Mouse (Mus musculus) layer of hippocampus, postnatal 10 days (tissue): ENCODE results near the gene Tmem63b. TPM values are rescaled to one million over a fixed set of nuclear protein-coding genes. Genes with fewer than 3 reads are reported as not detected.
"Not testable (repeated sequence)": the region's sequence is repeated elsewhere in the genome, so short reads cannot be mapped to it uniquely, and the experiment has no call there.

Experiments
- DNase-seq, 2 experiments: peaks; one replicate each; pipeline ENCODE4 v3.0.0; 2021; ENCODE audit warnings: low spot score in 2 of 2
- total RNA-seq, 2 experiments: library from RNA; stranded (reverse); gene quantifications; 2 replicates each; pipeline ENCODE4 v1.2.3; 2021

Gene Tmem63b
- total RNA-seq, 2 experiments from 2014 or later: 223 to 234 TPM

DNA sequence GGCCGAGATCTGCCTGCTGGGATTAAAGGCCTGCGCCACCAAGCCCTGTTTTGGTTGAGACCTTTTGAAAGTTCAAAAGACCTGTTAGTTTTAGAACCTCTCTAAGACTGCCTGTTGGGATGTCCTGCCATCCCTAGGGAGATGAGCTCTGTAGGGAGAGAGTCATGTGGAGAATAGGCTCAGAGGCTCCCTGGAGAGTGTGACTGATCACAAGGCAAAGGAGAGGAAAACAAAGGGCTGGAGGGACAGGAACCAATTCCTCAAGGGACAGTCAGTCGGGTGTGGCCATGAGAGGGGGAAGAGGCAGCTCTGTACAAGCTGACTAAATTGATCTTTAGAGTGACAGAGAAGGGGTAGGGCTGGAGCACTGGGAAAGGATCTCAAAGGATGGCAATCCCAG is 58.5 kb downstream of the Tmem63b start:
- DNase-seq: no peak

DNA sequence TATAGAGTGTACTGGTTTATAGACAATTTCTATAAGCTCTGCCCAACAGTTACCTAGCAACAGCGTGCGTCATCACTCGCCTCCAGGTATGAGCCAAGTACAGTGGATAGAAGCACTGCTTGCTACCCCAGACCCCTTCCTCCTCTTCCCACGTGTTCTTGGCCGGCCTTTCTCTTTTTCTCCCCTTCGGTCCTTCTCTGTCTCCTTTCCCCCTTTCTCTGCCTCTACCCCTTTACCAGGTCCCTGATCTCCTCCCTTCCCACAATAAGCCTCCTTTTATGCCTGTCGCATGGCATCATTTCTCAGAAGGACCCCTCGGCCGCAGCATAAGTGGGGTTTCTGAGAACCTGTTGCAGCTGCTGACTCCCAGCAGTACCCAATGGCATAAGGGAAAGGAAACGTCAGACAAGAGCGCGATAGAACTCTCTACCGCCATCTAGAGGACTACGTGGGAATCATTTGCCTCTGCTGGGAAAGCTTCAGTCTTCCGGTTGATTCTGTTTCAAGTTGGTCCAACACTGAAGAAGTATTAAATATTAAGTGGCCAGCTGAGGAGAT is 60.0 kb downstream of the Tmem63b start:
- peak; percentile 74 to 78 for DNase-seq

DNA sequence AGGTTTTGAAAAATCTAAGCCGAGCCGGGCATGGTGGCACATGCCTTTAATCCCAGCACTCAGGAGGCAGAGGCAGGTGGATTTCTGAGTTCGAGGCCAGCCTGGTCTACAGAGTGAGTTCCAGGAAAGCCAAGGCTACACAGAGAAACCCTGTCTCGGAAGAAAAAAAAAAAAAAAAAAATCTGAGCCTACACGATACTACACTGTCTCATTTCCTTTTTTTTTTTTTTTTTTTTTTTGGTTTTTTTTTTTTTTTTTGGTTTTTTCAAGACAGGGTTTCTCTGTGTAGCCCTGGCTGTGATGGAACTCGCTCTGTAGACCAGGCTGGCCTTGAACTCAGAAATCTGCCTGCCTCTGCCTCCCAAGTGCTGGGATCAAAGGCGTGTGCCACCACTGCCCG is 63.3 kb downstream of the Tmem63b start:
- not testable (repeated sequence) for DNase-seq

DNA sequence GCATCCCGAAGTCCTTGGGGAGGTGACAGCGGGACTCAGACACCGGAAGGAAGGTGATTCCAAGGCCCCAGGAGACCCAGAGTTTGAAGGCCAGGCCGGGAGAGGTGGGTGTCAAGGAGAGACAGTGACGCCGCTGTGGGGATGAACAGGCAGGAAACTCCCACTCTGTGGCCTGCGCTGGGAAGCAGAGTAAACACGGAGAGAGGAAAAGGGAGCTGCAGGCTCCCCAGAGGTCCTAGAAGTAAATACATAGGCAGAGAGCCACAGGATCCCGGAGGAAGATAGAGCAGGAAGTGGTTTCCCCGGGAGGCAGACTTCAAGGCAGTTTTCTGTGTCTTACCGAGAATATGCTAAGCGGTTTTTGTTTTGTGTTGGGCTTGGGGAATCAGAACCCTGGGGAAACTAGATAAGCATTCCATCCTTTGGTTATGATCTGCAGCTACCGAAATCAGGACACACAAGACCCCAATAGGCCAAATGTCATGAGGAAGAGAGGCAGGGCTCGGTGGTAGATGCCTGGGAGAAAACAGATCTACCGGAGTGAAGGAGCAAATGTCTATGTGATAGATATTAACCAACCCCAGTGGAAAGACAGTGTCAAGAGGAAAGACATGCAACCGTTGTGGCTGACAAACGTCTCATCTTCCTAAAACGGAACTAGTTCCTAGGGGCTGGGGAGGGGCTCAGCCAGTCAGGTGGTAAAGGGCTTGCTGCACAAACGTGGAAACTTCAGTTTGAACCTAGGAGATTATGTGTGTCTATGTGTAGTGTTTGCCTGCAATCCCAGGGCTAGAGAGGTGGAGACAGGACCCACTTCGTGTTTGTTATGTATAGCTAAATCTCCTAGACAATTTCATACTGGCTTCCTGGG is 67.1 kb downstream of the Tmem63b start:
- DNase-seq: no peak

DNA sequence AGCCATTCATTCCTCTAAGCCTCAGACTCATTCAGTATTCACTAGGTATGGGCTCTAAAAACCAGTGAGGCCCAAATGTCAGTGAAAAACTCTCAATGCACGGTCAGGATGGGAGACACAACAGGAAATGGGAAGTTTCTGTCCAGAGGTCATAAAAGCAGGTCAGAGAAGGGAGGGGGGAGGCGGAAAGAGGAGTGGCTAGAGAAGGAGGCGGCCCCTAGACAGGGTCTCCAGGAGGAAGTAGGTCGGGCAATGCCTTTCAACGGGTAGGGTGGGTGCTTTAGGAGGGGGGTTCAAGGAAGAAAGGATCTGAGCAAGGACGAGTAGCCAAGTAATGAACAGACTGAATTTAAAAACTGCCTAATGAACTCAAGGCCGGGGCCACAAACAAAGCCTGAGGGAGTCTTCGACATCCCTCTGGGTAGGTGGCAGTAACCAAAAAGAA is 67.7 kb downstream of the Tmem63b start:
- DNase-seq: no peak

DNA sequence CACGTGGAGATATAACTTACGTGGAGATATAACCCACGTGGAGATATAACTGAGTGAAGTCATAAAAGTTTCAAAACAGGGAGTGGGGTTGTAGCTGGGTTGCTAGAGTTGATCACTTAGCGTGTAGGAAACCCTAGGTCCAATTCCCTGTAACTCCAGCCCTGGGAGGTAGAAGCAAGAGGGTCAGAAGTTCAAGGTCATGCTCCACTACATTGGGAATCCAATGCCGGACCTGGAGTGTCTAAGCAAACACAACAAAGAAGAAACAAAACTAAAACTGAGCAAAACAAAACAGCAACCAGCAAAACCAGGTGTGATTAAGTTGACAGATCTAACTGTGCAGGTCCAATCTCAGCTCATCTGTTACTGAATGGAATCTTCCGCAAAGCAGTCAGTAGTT is 69.0 kb downstream of the Tmem63b start:
- no peak for DNase-seq

DNA sequence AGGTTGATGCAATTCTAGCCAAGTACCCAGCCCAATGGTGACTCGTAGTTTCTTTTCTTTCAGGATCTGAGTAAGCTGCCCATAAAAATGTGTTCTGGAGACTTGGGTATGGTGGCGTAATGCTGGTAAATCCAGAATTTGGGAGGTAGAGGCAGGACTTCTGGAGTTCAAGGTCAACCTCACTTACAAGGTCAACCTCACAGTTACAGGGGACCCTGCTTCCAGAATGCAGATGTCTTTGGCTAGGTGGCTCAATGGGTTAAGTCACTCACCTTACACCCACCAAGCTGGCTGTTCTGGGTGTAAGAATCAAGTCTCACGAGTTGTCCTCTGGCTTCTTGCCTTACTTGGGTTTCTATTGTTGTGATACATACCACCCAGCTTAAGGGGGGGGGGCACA is 70.0 kb downstream of the Tmem63b start:
- DNase-seq: no peak

DNA sequence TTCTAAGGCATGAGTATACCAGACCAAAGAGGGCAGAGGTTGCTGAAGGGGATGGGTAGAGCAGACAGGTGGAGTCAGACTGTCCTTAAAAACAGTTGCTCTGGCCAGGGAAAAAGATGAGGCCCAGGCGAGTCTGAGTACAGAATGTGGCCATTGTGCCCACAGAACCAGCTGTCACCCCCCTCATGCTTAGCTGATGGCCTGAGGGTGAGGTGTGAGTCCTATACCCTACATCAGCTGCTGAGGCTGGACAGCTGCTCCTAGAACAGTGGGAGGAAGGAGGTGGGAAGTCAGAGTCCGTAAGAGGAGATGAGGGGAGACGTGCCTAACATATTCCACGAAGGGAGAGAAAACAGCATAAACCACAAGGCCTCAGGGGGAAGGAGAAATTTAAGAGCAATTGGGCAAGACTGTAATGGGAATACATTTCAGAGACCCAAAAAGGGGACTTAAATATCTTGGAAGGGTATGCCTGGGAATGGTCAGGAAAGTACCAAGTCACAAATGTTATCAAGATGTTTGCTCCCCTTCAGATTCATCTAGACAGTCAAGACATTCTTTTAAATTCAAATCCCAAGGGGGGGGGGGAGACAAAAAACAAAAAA is 70.6 kb downstream of the Tmem63b start:
- DNase-seq: no peak

DNA sequence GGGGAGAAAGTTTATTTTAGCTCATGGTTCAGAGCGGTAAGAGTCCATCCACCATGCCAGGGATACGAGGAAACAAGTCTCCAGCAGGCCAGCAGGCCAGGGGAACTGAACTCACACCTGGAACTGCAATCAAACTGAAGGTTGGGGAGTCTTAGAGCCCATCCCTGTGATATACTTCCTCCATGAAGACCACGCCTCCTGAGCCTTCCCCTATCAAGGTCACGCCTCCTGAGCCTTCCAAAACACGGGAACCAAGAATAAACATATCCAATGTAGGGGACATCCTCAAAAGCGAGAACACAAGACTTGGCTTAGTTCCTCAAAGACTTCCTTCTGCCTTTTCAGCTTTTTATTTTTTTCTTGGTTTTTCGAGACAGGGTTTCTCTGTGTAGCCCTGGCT is 73.8 kb downstream of the Tmem63b start:
- no peak for DNase-seq

DNA sequence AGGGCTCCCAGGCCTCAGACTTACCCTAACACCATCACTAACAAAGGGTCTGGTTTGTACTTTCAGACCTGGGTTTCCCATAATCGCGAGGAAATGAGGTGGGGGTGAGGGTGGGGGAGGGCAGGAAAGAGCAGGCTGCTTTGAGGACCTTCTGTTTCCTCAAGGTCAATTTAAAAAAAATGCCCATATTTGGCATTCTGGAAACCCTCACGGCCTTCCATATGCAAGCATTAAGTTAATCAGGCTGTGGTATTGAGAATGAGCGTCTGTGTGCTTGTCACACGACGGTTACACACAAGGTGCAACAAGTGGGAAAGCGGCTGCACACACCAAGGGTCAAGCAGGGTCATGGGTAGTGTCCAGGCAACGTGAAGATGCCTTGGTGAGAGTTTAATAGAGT is 74.7 kb downstream of the Tmem63b start:
- DNase-seq: no peak

Other genes with a start within 250 kb of the Tmem63b start
- 1 to 10 TPM; 2.9 to 3.5 TPM for gene Spats1, start 211.5 kb downstream of the Tmem63b start, total RNA-seq
- 10 to 100 TPM; 19.5 to 22.6 TPM for gene Aars2, start 180.1 kb downstream of the Tmem63b start, total RNA-seq
- under 1 TPM; 0.57 to 0.69 TPM for gene Tcte1, start 163.5 kb downstream of the Tmem63b start, total RNA-seq
- 10 to 100 TPM; 93.2 to 93.7 TPM for gene Tmem151b, start 137.2 kb downstream of the Tmem63b start, total RNA-seq
- gene Nfkbie, start 131.2 kb downstream of the Tmem63b start, total RNA-seq: 1 to 10 TPM; 3.5 to 3.9 TPM
- gene Slc35b2, start 123.0 kb downstream of the Tmem63b start, total RNA-seq: 10 to 100 TPM; 47.4 TPM
- gene Hsp90ab1, start 113.6 kb downstream of the Tmem63b start, total RNA-seq: 1,000 to 10,000 TPM; 1,612 to 1,800 TPM
- gene Slc29a1, start 87.3 kb downstream of the Tmem63b start, total RNA-seq: 10 to 100 TPM; 27.1 to 37.0 TPM
- not detected for gene Mymx, start 84.8 kb downstream of the Tmem63b start, total RNA-seq
- 1 to 10 TPM; 1.1 to 1.3 TPM for gene Capn11, start 27.6 kb downstream of the Tmem63b start, total RNA-seq
- 10 to 100 TPM; 37.3 to 42.5 TPM for gene Mrpl14, start 583 bp downstream of the Tmem63b start, total RNA-seq
- not detected for gene 1600014C23Rik, start 46.9 kb upstream of the Tmem63b start, total RNA-seq